Mouse (Mus musculus) heart, postnatal 0 days (tissue): Measurements from ENCODE around the gene Dtd2.

ENCODE experiments used
- CTCF ChIP-seq: IDR thresholded peaks from 2 replicates; pipeline ENCODE4 v1.5.1; 2016; ENCODE audit warnings: antibody characterized with exemption, control low read depth, low read depth
- EP300 ChIP-seq: IDR thresholded peaks from 2 replicates; pipeline ENCODE4 v1.6.1; 2016; ENCODE audit warnings: antibody characterized with exemption, low read depth

GRCm38 (mm10) chr12:51985163-51985748, 21.0 kb downstream of the Dtd2 start:
- no peak for TF ChIP-seq CTCF
- TF ChIP-seq EP300, result no peak
